Mouse (Mus musculus): ENCODE measurements around the gene Thsd7a. TPM values are rescaled to one million over a fixed set of nuclear protein-coding genes. Genes with fewer than 3 reads are reported as not detected.

Gene Thsd7a
- polyA plus RNA-seq, 1 experiment from 2014 or later: 2.5 TPM

GRCm38 (mm10) chr6:12716071-12716470, 33.1 kb downstream of the Thsd7a start:
- H3K27me3 ChIP-seq (ENCODE audit: control insufficient read depth, insufficient read depth, low read length): no peaks in the 10 kb centered on the region
- H3K9me3 ChIP-seq (replicated peaks; ENCODE audit: control insufficient read depth, low read length): no peaks in the 10 kb centered on the region
- no peak overlapping the region for H3K27ac ChIP-seq (ENCODE audit: low read depth, low read length)
- H3K4me1 ChIP-seq (ENCODE audit: control insufficient read depth, insufficient read depth, low read length): no peaks in the 10 kb centered on the region
- ATAC-seq (replicated peaks; ENCODE audit: insufficient number of reproducible peaks, low FRiP score, low TSS enrichment): no peak
- WGBS (ENCODE audit: insufficient replicate concordance): 87% methylated on average over 8 of the region's 8 CpGs
- no peak overlapping the region for H3K4me3 ChIP-seq (ENCODE audit: low read depth, low read length)
- no peaks in the 10 kb centered on the region for H3K36me3 ChIP-seq (ENCODE audit: control insufficient read depth, insufficient read depth, low read length)
- H3K4me2 ChIP-seq: no peak overlapping the region
- H3K9ac ChIP-seq (ENCODE audit: low read depth, low read length): no peak overlapping the region

- Histone ChIP-seq H3K9ac (ENCODE audit: low read depth, low read length) (no peak overlapping the region), H3K27ac (ENCODE audit: low read depth, low read length) (no peak overlapping the region), H3K36me3 (ENCODE audit: control insufficient read depth, insufficient read depth, low read length) (no peaks in the 10 kb centered on the region), H3K4me3 (ENCODE audit: low read depth, low read length) (no peak overlapping the region), H3K4me2 (no peak overlapping the region), H3K9me3 (replicated peaks; ENCODE audit: control insufficient read depth, low read length) (no peaks in the 10 kb centered on the region), H3K4me1 (ENCODE audit: control insufficient read depth, insufficient read depth, low read length) (no peaks in the 10 kb centered on the region), H3K27me3 (ENCODE audit: control insufficient read depth, insufficient read depth, low read length) (no peaks in the 10 kb centered on the region)
- 31% methylated on average over 3 of the region's 3 CpGs for WGBS (ENCODE audit: insufficient replicate concordance)
- no peak for ATAC-seq (replicated peaks; ENCODE audit: insufficient number of reproducible peaks, low FRiP score, low TSS enrichment)
These were observed 36.6 kb downstream of the Thsd7a start for GRCm38 (mm10) chr6:12712581-12712980.

GRCm38 (mm10) chr6:12702925-12703324, 46.3 kb downstream of the Thsd7a start:
- Histone ChIP-seq H3K9ac (ENCODE audit: low read depth, low read length) (no peak overlapping the region), H3K4me1 (ENCODE audit: control insufficient read depth, insufficient read depth, low read length) (no peaks in the 10 kb centered on the region), H3K4me3 (ENCODE audit: low read depth, low read length) (no peak overlapping the region), H3K27ac (ENCODE audit: low read depth, low read length) (no peak overlapping the region), H3K4me2 (no peak overlapping the region), H3K36me3 (ENCODE audit: control insufficient read depth, insufficient read depth, low read length) (no peaks in the 10 kb centered on the region), H3K27me3 (ENCODE audit: control insufficient read depth, insufficient read depth, low read length) (no peaks in the 10 kb centered on the region), H3K9me3 (replicated peaks; ENCODE audit: control insufficient read depth, low read length) (no peaks in the 10 kb centered on the region)
- WGBS (ENCODE audit: insufficient replicate concordance): 54% methylated on average over 3 of the region's 3 CpGs
- no peak for ATAC-seq (replicated peaks; ENCODE audit: insufficient number of reproducible peaks, low FRiP score, low TSS enrichment)

GRCm38 (mm10) chr6:12699089-12699488, 50.1 kb downstream of the Thsd7a start:
- Histone ChIP-seq H3K27ac (ENCODE audit: low read depth, low read length) (no peak overlapping the region), H3K4me2 (no peak overlapping the region), H3K36me3 (ENCODE audit: control insufficient read depth, insufficient read depth, low read length) (no peaks in the 10 kb centered on the region), H3K4me3 (ENCODE audit: low read depth, low read length) (no peak overlapping the region), H3K27me3 (ENCODE audit: control insufficient read depth, insufficient read depth, low read length) (no peaks in the 10 kb centered on the region), H3K9me3 (replicated peaks; ENCODE audit: control insufficient read depth, low read length) (no peaks in the 10 kb centered on the region), H3K9ac (ENCODE audit: low read depth, low read length) (no peak overlapping the region), H3K4me1 (ENCODE audit: control insufficient read depth, insufficient read depth, low read length) (no peaks in the 10 kb centered on the region)
- no peak for ATAC-seq (replicated peaks; ENCODE audit: insufficient number of reproducible peaks, low FRiP score, low TSS enrichment)
- 80% methylated on average over 2 of the region's 2 CpGs for WGBS (ENCODE audit: insufficient replicate concordance)

- Histone ChIP-seq H3K4me1 (ENCODE audit: control insufficient read depth, insufficient read depth, low read length) (no peaks in the 10 kb centered on the region), H3K4me2 (no peak overlapping the region), H3K9me3 (replicated peaks; ENCODE audit: control insufficient read depth, low read length) (no peaks in the 10 kb centered on the region), H3K4me3 (ENCODE audit: low read depth, low read length) (no peak overlapping the region), H3K27ac (ENCODE audit: low read depth, low read length) (no peak overlapping the region), H3K36me3 (ENCODE audit: control insufficient read depth, insufficient read depth, low read length) (no peaks in the 10 kb centered on the region), H3K27me3 (ENCODE audit: control insufficient read depth, insufficient read depth, low read length) (no peaks in the 10 kb centered on the region), H3K9ac (ENCODE audit: low read depth, low read length) (no peak overlapping the region)
- 72% methylated on average over 1 of the region's 1 CpGs for WGBS (ENCODE audit: insufficient replicate concordance)
- ATAC-seq (replicated peaks; ENCODE audit: insufficient number of reproducible peaks, low FRiP score, low TSS enrichment): no peak
These were observed 55.5 kb downstream of the Thsd7a start for GRCm38 (mm10) chr6:12693689-12694088.

- Histone ChIP-seq H3K4me2 (no peak overlapping the region), H3K36me3 (ENCODE audit: control insufficient read depth, insufficient read depth, low read length) (no peaks in the 10 kb centered on the region), H3K4me3 (ENCODE audit: low read depth, low read length) (no peak overlapping the region), H3K27ac (ENCODE audit: low read depth, low read length) (no peak overlapping the region), H3K4me1 (ENCODE audit: control insufficient read depth, insufficient read depth, low read length) (no peaks in the 10 kb centered on the region), H3K27me3 (ENCODE audit: control insufficient read depth, insufficient read depth, low read length) (no peaks in the 10 kb centered on the region), H3K9ac (ENCODE audit: low read depth, low read length) (no peak overlapping the region), H3K9me3 (replicated peaks; ENCODE audit: control insufficient read depth, low read length) (no peaks in the 10 kb centered on the region)
- 86% methylated on average over 3 of the region's 3 CpGs for WGBS (ENCODE audit: insufficient replicate concordance)
- ATAC-seq (replicated peaks; ENCODE audit: insufficient number of reproducible peaks, low FRiP score, low TSS enrichment): no peak
These were observed 56.0 kb downstream of the Thsd7a start for GRCm38 (mm10) chr6:12693239-12693638.

GRCm38 (mm10) chr6:12649633-12650032, 99.6 kb downstream of the Thsd7a start:
- Histone ChIP-seq H3K9me3 (replicated peaks; ENCODE audit: control insufficient read depth, low read length) (no peaks in the 10 kb centered on the region), H3K27ac (ENCODE audit: low read depth, low read length) (no peak overlapping the region), H3K9ac (ENCODE audit: low read depth, low read length) (no peak overlapping the region), H3K27me3 (ENCODE audit: control insufficient read depth, insufficient read depth, low read length) (no peaks in the 10 kb centered on the region), H3K4me1 (ENCODE audit: control insufficient read depth, insufficient read depth, low read length) (no peaks in the 10 kb centered on the region), H3K4me3 (ENCODE audit: low read depth, low read length) (no peak overlapping the region), H3K4me2 (no peak overlapping the region), H3K36me3 (ENCODE audit: control insufficient read depth, insufficient read depth, low read length) (no peaks in the 10 kb centered on the region)
- no peak for ATAC-seq (replicated peaks; ENCODE audit: insufficient number of reproducible peaks, low FRiP score, low TSS enrichment)
- 25% methylated on average over 1 of the region's 1 CpGs for WGBS (ENCODE audit: insufficient replicate concordance)

- Histone ChIP-seq H3K4me2 (no peak overlapping the region), H3K4me1 (ENCODE audit: control insufficient read depth, insufficient read depth, low read length) (no peaks in the 10 kb centered on the region), H3K27ac (ENCODE audit: low read depth, low read length) (no peak overlapping the region), H3K9ac (ENCODE audit: low read depth, low read length) (no peak overlapping the region), H3K4me3 (ENCODE audit: low read depth, low read length) (no peak overlapping the region), H3K36me3 (ENCODE audit: control insufficient read depth, insufficient read depth, low read length) (no peaks in the 10 kb centered on the region), H3K9me3 (replicated peaks; ENCODE audit: control insufficient read depth, low read length) (no peaks in the 10 kb centered on the region), H3K27me3 (ENCODE audit: control insufficient read depth, insufficient read depth, low read length) (no peaks in the 10 kb centered on the region)
- ATAC-seq (replicated peaks; ENCODE audit: insufficient number of reproducible peaks, low FRiP score, low TSS enrichment): no peak
- WGBS (ENCODE audit: insufficient replicate concordance): 83% methylated on average over 11 of the region's 11 CpGs
These were observed 120.5 kb downstream of the Thsd7a start for GRCm38 (mm10) chr6:12628637-12629246.

GRCm38 (mm10) chr6:12606638-12607246, 142.5 kb downstream of the Thsd7a start:
- Histone ChIP-seq H3K4me1 (ENCODE audit: control insufficient read depth, insufficient read depth, low read length) (no peaks in the 10 kb centered on the region), H3K9me3 (replicated peaks; ENCODE audit: control insufficient read depth, low read length) (no peaks in the 10 kb centered on the region), H3K27ac (ENCODE audit: low read depth, low read length) (no peak overlapping the region), H3K4me2 (no peak overlapping the region), H3K9ac (ENCODE audit: low read depth, low read length) (no peak overlapping the region), H3K36me3 (ENCODE audit: control insufficient read depth, insufficient read depth, low read length) (no peaks in the 10 kb centered on the region), H3K4me3 (ENCODE audit: low read depth, low read length) (no peak overlapping the region), H3K27me3 (ENCODE audit: control insufficient read depth, insufficient read depth, low read length) (no peaks in the 10 kb centered on the region)
- ATAC-seq (replicated peaks; ENCODE audit: insufficient number of reproducible peaks, low FRiP score, low TSS enrichment): no peak
- 83% methylated on average over 13 of the region's 13 CpGs for WGBS (ENCODE audit: insufficient replicate concordance)
